In genomic region chr10:7470457-7470856, GRCm38 (mm10) we compare ENCODE assay signal across 8 mouse cellular contexts. TPM values are rescaled to one million over a fixed set of nuclear protein-coding genes. Genes with fewer than 3 reads are reported as not detected.
DNase-seq lines count a peak whose midpoint lies in the region; ATAC-seq lines count a peak whose summit lies in the region.

No protein-coding gene starts in this region.

- H3K36me3 ChIP-seq in forebrain, embryonic 16.5 days (ENCODE audit: control insufficient read depth, insufficient read depth): no peaks in the 10 kb centered on the region
- no peaks in the 10 kb centered on the region for H3K36me3 ChIP-seq in liver, embryonic 15.5 days (replicated peaks)

- H3K4me1 ChIP-seq in forebrain, embryonic 16.5 days (replicated peaks; ENCODE audit: control insufficient read depth, insufficient read depth, low read length): no peaks in the 10 kb centered on the region
- H3K4me1 ChIP-seq in liver, embryonic 15.5 days (replicated peaks): 0 out of 2 replicates have a peak, but pooled peaks cover 5% of the 10 kb centered on the region

- 8% methylated on average over 7 of the region's 7 CpGs for WGBS in forebrain, embryonic 16.5 days
- 6% methylated on average over 7 of the region's 7 CpGs for WGBS in liver, embryonic 15.5 days (ENCODE audit: insufficient replicate concordance)

- DNase-seq in embryo, embryonic 10.5 days (ENCODE audit: low spot score): peak; percentile 6
- DNase-seq in embryo, embryonic 11 days: no peak
- DNase-seq in 416B (ENCODE audit: low read depth) (peak; percentile 23), MN1 (ENCODE audit: low spot score) (no peak)
- no peak for DNase-seq in cerebellum, adult 11 months
- DNase-seq in kidney, postnatal 25 days: no peak

- no peaks in the 10 kb centered on the region for H3K27me3 ChIP-seq in forebrain, embryonic 16.5 days (replicated peaks; ENCODE audit: control insufficient read depth, insufficient read depth, low read length)
- H3K27me3 ChIP-seq in liver, embryonic 15.5 days: no peaks in the 10 kb centered on the region

- H3K4me3 ChIP-seq in forebrain, embryonic 16.5 days (replicated peaks; ENCODE audit: low read length): no peak overlapping the region
- H3K4me3 ChIP-seq in liver, embryonic 15.5 days (replicated peaks): peak overlapping the region; percentile 33

- no peak overlapping the region for H3K27ac ChIP-seq in forebrain, embryonic 16.5 days (ENCODE audit: low read length)
- no peak overlapping the region for H3K27ac ChIP-seq in liver, embryonic 15.5 days (replicated peaks)

- no peaks in the 10 kb centered on the region for H3K9me3 ChIP-seq in forebrain, embryonic 16.5 days (ENCODE audit: control insufficient read depth, low read length)
- no peaks in the 10 kb centered on the region for H3K9me3 ChIP-seq in liver, embryonic 15.5 days (replicated peaks)

- no peak overlapping the region for H3K9ac ChIP-seq in forebrain, embryonic 16.5 days (replicated peaks; ENCODE audit: low read depth, low read length)
- H3K9ac ChIP-seq in liver, embryonic 15.5 days: no peak overlapping the region; the same call in 1 of the 2 replicates

- ATAC-seq in forebrain, embryonic 16.5 days: no peak
- no peak for ATAC-seq in liver, embryonic 15.5 days (ENCODE audit: insufficient read depth)

- H3K4me2 ChIP-seq in forebrain, embryonic 16.5 days (ENCODE audit: low read length): peak overlapping the region; percentile 30; the same call in 1 of the 2 replicates
- H3K4me2 ChIP-seq in liver, embryonic 15.5 days: peak overlapping the region; percentile 53

RNA-seq across cellular contexts. Expression of gene Ulbp1, which starts 3.0 kb away (rescaled TPM):
- polyA plus RNA-seq in forebrain, embryonic 16.5 days (2015; fragmentation: Nextera tagmentation; extraction: Ambion mirVana): 0.82 and 1.1 TPM in 2 replicates
- 1.1 and 1.7 TPM in 2 replicates for polyA plus RNA-seq in liver, embryonic 15.5 days (2015; fragmentation: Nextera tagmentation; extraction: Ambion mirVana)

Comparison
In these comparisons a context has a peak if more than half of its experiments do, and no peak if none do; other contexts are left out.
1. DNase-seq: peak in embryo, embryonic 10.5 days (single experiment) and 416B (single experiment); none in embryo, embryonic 11 days (single experiment), cerebellum, adult 11 months (single experiment), MN1 (single experiment) and kidney, postnatal 25 days (0 of 2).